Mouse (Mus musculus): ENCODE results near the gene Defb23.
"Not testable (repeated sequence)": the region's sequence is repeated elsewhere in the genome, so short reads cannot be mapped to it uniquely, and the experiment has no call there.

- not testable (repeated sequence) for TF ChIP-seq GATA1 (IDR thresholded peaks at IDR 0.05; ENCODE audit: borderline replicate concordance, low read length); FLI1 (IDR thresholded peaks at IDR 0.05; ENCODE audit: low read length)
These were observed 35.9 kb downstream of the Defb23 start for GRCm38 (mm10) chr2:152428481-152428880.

All from megakaryocyte, embryonic 14.5 days (primary cell).